23 mouse cellular contexts compared by ENCODE assay signal in the genomic region with DNA sequence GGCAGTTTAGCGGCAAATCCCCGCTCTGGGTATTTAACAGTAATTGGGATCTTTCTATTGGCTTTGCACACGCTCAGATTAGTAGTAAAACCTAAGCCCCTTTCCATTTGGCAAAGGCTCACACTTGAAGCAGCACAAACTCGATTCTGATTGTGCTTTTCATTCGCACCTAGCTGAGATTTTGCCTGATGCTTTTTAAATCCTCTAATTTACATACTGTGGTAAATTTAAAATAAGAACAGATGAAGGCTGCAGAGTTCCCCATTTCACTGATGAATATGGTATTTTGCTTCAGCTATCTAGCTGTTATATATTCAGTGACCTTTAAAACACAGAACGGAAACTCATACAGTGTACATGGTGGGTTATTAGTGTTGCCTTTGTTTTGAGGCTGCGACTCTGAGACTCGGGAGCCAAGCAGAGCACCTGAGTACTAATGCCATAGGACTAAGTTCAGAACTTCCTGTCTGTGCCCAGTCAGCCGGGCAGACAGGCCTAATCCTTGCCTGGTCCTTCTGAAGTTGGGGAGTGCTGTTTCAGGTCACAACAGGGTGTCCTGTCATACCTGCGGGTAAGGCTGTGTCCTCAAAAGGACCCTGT.
A peak's percentile ranks its signal among the peaks of the same experiment; 100 is the strongest.
DNase-seq lines count a peak whose midpoint lies in the region; ATAC-seq lines count a peak whose summit lies in the region.
"Had no signal": no experiment of that assay in that cellular context is flagged by ENCODE, and none has a peak within 500 bp of the region (broad histone marks: within the 10 kb centered on the region; RNA-seq: fewer than 3 reads in every experiment).

No protein-coding gene starts in this region.

- H3K27me3 ChIP-seq in forebrain, embryonic 15.5 days, result no peaks in the 10 kb centered on the region
- H3K27me3 ChIP-seq in forebrain, embryonic 11.5 days (ENCODE audit: control insufficient read depth, insufficient read depth, low read length), result no peaks in the 10 kb centered on the region
- no peaks in the 10 kb centered on the region for H3K27me3 ChIP-seq in forebrain, embryonic 16.5 days (replicated peaks; ENCODE audit: control insufficient read depth, insufficient read depth, low read length)
- H3K27me3 ChIP-seq: embryonic facial prominence, embryonic 13.5 days; hindbrain, embryonic 12.5 days; kidney, embryonic 15.5 days; limb, embryonic 12.5 days; liver, embryonic 13.5 days; lung, embryonic 15.5 days had no signal

- no peaks in the 10 kb centered on the region for H3K9me3 ChIP-seq in forebrain, embryonic 15.5 days
- no peaks in the 10 kb centered on the region for H3K9me3 ChIP-seq in forebrain, embryonic 11.5 days (ENCODE audit: control insufficient read depth, low read length)
- no peaks in the 10 kb centered on the region for H3K9me3 ChIP-seq in forebrain, embryonic 16.5 days (ENCODE audit: control insufficient read depth, low read length)
- H3K9me3 ChIP-seq: embryonic facial prominence, embryonic 13.5 days; G1E; hindbrain, embryonic 12.5 days; kidney, embryonic 15.5 days; limb, embryonic 12.5 days; liver, embryonic 13.5 days; lung, embryonic 15.5 days had no signal

- H3K4me2 ChIP-seq in forebrain, embryonic 15.5 days (replicated peaks), result no peak overlapping the region
- H3K4me2 ChIP-seq in forebrain, embryonic 11.5 days (ENCODE audit: low read depth, low read length, severe bottlenecking), result no peak overlapping the region
- no peak overlapping the region for H3K4me2 ChIP-seq in forebrain, embryonic 16.5 days (ENCODE audit: low read length)
- H3K4me2 ChIP-seq: embryonic facial prominence, embryonic 13.5 days; hindbrain, embryonic 12.5 days; kidney, embryonic 15.5 days; limb, embryonic 12.5 days; liver, embryonic 13.5 days; lung, embryonic 15.5 days had no signal

- no peaks in the 10 kb centered on the region for H3K36me3 ChIP-seq in forebrain, embryonic 15.5 days
- H3K36me3 ChIP-seq in forebrain, embryonic 11.5 days (ENCODE audit: control insufficient read depth, insufficient read depth, low read length), result no peaks in the 10 kb centered on the region
- H3K36me3 ChIP-seq in forebrain, embryonic 16.5 days (ENCODE audit: control insufficient read depth, insufficient read depth), result no peaks in the 10 kb centered on the region
- H3K36me3 ChIP-seq: embryonic facial prominence, embryonic 13.5 days; hindbrain, embryonic 12.5 days; kidney, embryonic 15.5 days; limb, embryonic 12.5 days; liver, embryonic 13.5 days; lung, embryonic 15.5 days had no signal

- WGBS in forebrain, embryonic 15.5 days, result 53% methylated on average over 10 of the region's 10 CpGs
- 66% methylated on average over 10 of the region's 10 CpGs for WGBS in forebrain, embryonic 11.5 days
- 52% methylated on average over 10 of the region's 10 CpGs for WGBS in forebrain, embryonic 16.5 days

- DNase-seq in forebrain, embryonic 11.5 days (ENCODE audit: low spot score), result no peak
- DNase-seq in spleen, postnatal 36 days (ENCODE audit: low spot score in 2 of 2), result peak; percentile 28 to 46
- DNase-seq in spleen, adult 12 weeks (ENCODE audit: low spot score), result no peak
- DNase-seq in cerebellum, adult 9-11 months, result no peak
- no peak for DNase-seq in adrenal gland, postnatal 4 days (ENCODE audit: low spot score in 2 of 2)
- no peak for DNase-seq in layer of hippocampus, adult 11-12 months (ENCODE audit: low spot score)
- DNase-seq: adrenal gland, adult 2 months; cerebellum, adult 18-20 months; gastrocnemius, postnatal 14 days; heart, postnatal 10 days; liver, embryonic 13.5 days; midbrain, embryonic 14.5 days; thymus, adult 18-20 months had no signal

- H3K9ac ChIP-seq in forebrain, embryonic 15.5 days (replicated peaks), result no peak overlapping the region
- no peak overlapping the region for H3K9ac ChIP-seq in forebrain, embryonic 11.5 days (ENCODE audit: low read length)
- no peak overlapping the region for H3K9ac ChIP-seq in forebrain, embryonic 16.5 days (replicated peaks; ENCODE audit: low read depth, low read length)
- H3K9ac ChIP-seq: embryonic facial prominence, embryonic 13.5 days; hindbrain, embryonic 12.5 days; kidney, embryonic 15.5 days; limb, embryonic 12.5 days; liver, embryonic 13.5 days; lung, embryonic 15.5 days had no signal

- ATAC-seq in forebrain, embryonic 15.5 days (replicated peaks), result no peak
- no peak for ATAC-seq in forebrain, embryonic 11.5 days (replicated peaks; ENCODE audit: low FRiP score)
- no peak for ATAC-seq in forebrain, embryonic 16.5 days
- ATAC-seq: intestine, embryonic 16.5 days had no signal

- no peak overlapping the region for H3K4me3 ChIP-seq in forebrain, embryonic 15.5 days
- no peak overlapping the region for H3K4me3 ChIP-seq in forebrain, embryonic 11.5 days (ENCODE audit: low read depth, low read length)
- no peak overlapping the region for H3K4me3 ChIP-seq in forebrain, embryonic 16.5 days (replicated peaks; ENCODE audit: low read length)
- H3K4me3 ChIP-seq: embryonic facial prominence, embryonic 13.5 days; hindbrain, embryonic 12.5 days; kidney, embryonic 15.5 days; limb, embryonic 12.5 days; liver, embryonic 13.5 days; lung, embryonic 15.5 days had no signal

- H3K27ac ChIP-seq in forebrain, embryonic 15.5 days (replicated peaks), result peak overlapping the region; percentile 44
- no peak overlapping the region for H3K27ac ChIP-seq in forebrain, embryonic 11.5 days (ENCODE audit: low read depth, low read length)
- H3K27ac ChIP-seq in forebrain, embryonic 16.5 days (ENCODE audit: low read length), result peak overlapping the region; percentile 19
- H3K27ac ChIP-seq: embryonic facial prominence, embryonic 13.5 days; hindbrain, embryonic 12.5 days; kidney, embryonic 15.5 days; limb, embryonic 12.5 days; liver, embryonic 13.5 days; lung, embryonic 15.5 days; macrophage had no signal

- H3K4me1 ChIP-seq in forebrain, embryonic 15.5 days, result peaks cover 26% of the 10 kb centered on the region
- peaks cover 5% of the 10 kb centered on the region; the same call in 1 of the 2 replicates for H3K4me1 ChIP-seq in forebrain, embryonic 11.5 days (replicated peaks; ENCODE audit: control insufficient read depth, insufficient read depth, low read length)
- peaks cover 11% of the 10 kb centered on the region for H3K4me1 ChIP-seq in forebrain, embryonic 16.5 days (replicated peaks; ENCODE audit: control insufficient read depth, insufficient read depth, low read length)
- H3K4me1 ChIP-seq: liver, embryonic 13.5 days had no signal

Comparison
In these comparisons a context has a peak if more than half of its experiments do, and no peak if none do; other contexts are left out.
1. DNase-seq: peak in spleen, postnatal 36 days (2 of 2); none in forebrain, embryonic 11.5 days (single experiment), spleen, adult 12 weeks (single experiment), cerebellum, adult 9-11 months (single experiment), adrenal gland, postnatal 4 days (0 of 2) and layer of hippocampus, adult 11-12 months (single experiment).